Mouse (Mus musculus): ENCODE results near the gene Syt2. TPM values are rescaled to one million over a fixed set of nuclear protein-coding genes. Genes with fewer than 3 reads are reported as not detected.

Gene Syt2
- polyA plus RNA-seq, 1 experiment, result 0.01 TPM

- H3K36me3 ChIP-seq (ENCODE audit: control insufficient read depth), result peaks cover 26% of the 10 kb centered on the region
- H3K4me3 ChIP-seq (replicated peaks), result no peak overlapping the region
- TF ChIP-seq TAL1 (IDR thresholded peaks at IDR 0.05; ENCODE audit: low read length) (no peak), GATA1 (IDR thresholded peaks at IDR 0.05; ENCODE audit: low read length) (no peak)
- H3K9me3 ChIP-seq (ENCODE audit: control insufficient read depth, low read length), result no peaks in the 10 kb centered on the region
- H3K27me3 ChIP-seq (ENCODE audit: control insufficient read depth), result no peaks in the 10 kb centered on the region
- peaks cover 16% of the 10 kb centered on the region for H3K4me1 ChIP-seq (ENCODE audit: control insufficient read depth)
Measured at GRCm38 (mm10) chr1:134617656-134618055, 28.8 kb upstream of the Syt2 start.

- Histone ChIP-seq H3K4me3 (replicated peaks) (no peak overlapping the region), H3K36me3 (ENCODE audit: control insufficient read depth) (peaks cover 38% of the 10 kb centered on the region), H3K27me3 (ENCODE audit: control insufficient read depth) (no peaks in the 10 kb centered on the region), H3K9me3 (ENCODE audit: control insufficient read depth, low read length) (no peaks in the 10 kb centered on the region), H3K4me1 (ENCODE audit: control insufficient read depth) (peaks cover 2% of the 10 kb centered on the region)
- TF ChIP-seq TAL1 (IDR thresholded peaks at IDR 0.05; ENCODE audit: low read length), result no peak
- no peak for TF ChIP-seq GATA1 (IDR thresholded peaks at IDR 0.05; ENCODE audit: low read length)
Measured at GRCm38 (mm10) chr1:134625325-134625724, 21.2 kb upstream of the Syt2 start.

GRCm38 (mm10) chr1:134629455-134629854 lies 17.0 kb upstream of the Syt2 start:
- TF ChIP-seq GATA1 (IDR thresholded peaks at IDR 0.05; ENCODE audit: low read length) (no peak), TAL1 (IDR thresholded peaks at IDR 0.05; ENCODE audit: low read length) (no peak)
- peaks cover 2% of the 10 kb centered on the region for H3K4me1 ChIP-seq (ENCODE audit: control insufficient read depth)
- H3K27me3 ChIP-seq (ENCODE audit: control insufficient read depth), result no peaks in the 10 kb centered on the region
- H3K36me3 ChIP-seq (ENCODE audit: control insufficient read depth), result peaks cover 39% of the 10 kb centered on the region
- H3K9me3 ChIP-seq (ENCODE audit: control insufficient read depth, low read length), result no peaks in the 10 kb centered on the region
- no peak overlapping the region for H3K4me3 ChIP-seq (replicated peaks)

- Histone ChIP-seq H3K4me3 (replicated peaks) (no peak overlapping the region), H3K36me3 (ENCODE audit: control insufficient read depth) (peaks cover 18% of the 10 kb centered on the region), H3K4me1 (ENCODE audit: control insufficient read depth) (peaks cover 2% of the 10 kb centered on the region), H3K27me3 (ENCODE audit: control insufficient read depth) (no peaks in the 10 kb centered on the region; the same call in 1 of the 2 replicates), H3K9me3 (ENCODE audit: control insufficient read depth, low read length) (no peaks in the 10 kb centered on the region)
- no peak for TF ChIP-seq GATA1 (IDR thresholded peaks at IDR 0.05; ENCODE audit: low read length)
- TF ChIP-seq TAL1 (IDR thresholded peaks at IDR 0.05; ENCODE audit: low read length), result no peak
Measured at GRCm38 (mm10) chr1:134634296-134634695, 12.2 kb upstream of the Syt2 start.

- no peak overlapping the region for H3K4me3 ChIP-seq (replicated peaks)
- TF ChIP-seq TAL1 (IDR thresholded peaks at IDR 0.05; ENCODE audit: low read length) (no peak), GATA1 (IDR thresholded peaks at IDR 0.05; ENCODE audit: low read length) (no peak)
- H3K27me3 ChIP-seq (ENCODE audit: control insufficient read depth), result peaks cover 2% of the 10 kb centered on the region; the same call in 1 of the 2 replicates
- H3K9me3 ChIP-seq (ENCODE audit: control insufficient read depth, low read length), result no peaks in the 10 kb centered on the region
- H3K36me3 ChIP-seq (ENCODE audit: control insufficient read depth), result peaks cover 2% of the 10 kb centered on the region; the same call in 1 of the 2 replicates
- H3K4me1 ChIP-seq (ENCODE audit: control insufficient read depth), result no peaks in the 10 kb centered on the region
Measured at GRCm38 (mm10) chr1:134636245-134636644, 10.2 kb upstream of the Syt2 start.

GRCm38 (mm10) chr1:134636684-134637083 lies 9.8 kb upstream of the Syt2 start:
- TF ChIP-seq GATA1 (IDR thresholded peaks at IDR 0.05; ENCODE audit: low read length) (no peak), TAL1 (IDR thresholded peaks at IDR 0.05; ENCODE audit: low read length) (no peak)
- no peaks in the 10 kb centered on the region for H3K9me3 ChIP-seq (ENCODE audit: control insufficient read depth, low read length)
- no peaks in the 10 kb centered on the region for H3K4me1 ChIP-seq (ENCODE audit: control insufficient read depth)
- H3K27me3 ChIP-seq (ENCODE audit: control insufficient read depth), result peaks cover 4% of the 10 kb centered on the region
- no peak overlapping the region for H3K4me3 ChIP-seq (replicated peaks)
- H3K36me3 ChIP-seq (ENCODE audit: control insufficient read depth), result peaks cover 2% of the 10 kb centered on the region; the same call in 1 of the 2 replicates

GRCm38 (mm10) chr1:134638041-134638440 lies 8.4 kb upstream of the Syt2 start:
- no peaks in the 10 kb centered on the region for H3K4me1 ChIP-seq (ENCODE audit: control insufficient read depth)
- H3K9me3 ChIP-seq (ENCODE audit: control insufficient read depth, low read length), result no peaks in the 10 kb centered on the region
- no peaks in the 10 kb centered on the region; the same call in 1 of the 2 replicates for H3K36me3 ChIP-seq (ENCODE audit: control insufficient read depth)
- no peak for TF ChIP-seq GATA1 (IDR thresholded peaks at IDR 0.05; ENCODE audit: low read length)
- TF ChIP-seq TAL1 (IDR thresholded peaks at IDR 0.05; ENCODE audit: low read length), result no peak
- H3K27me3 ChIP-seq (ENCODE audit: control insufficient read depth), result peaks cover 18% of the 10 kb centered on the region
- no peak overlapping the region for H3K4me3 ChIP-seq (replicated peaks)

- no peak for TF ChIP-seq TAL1 (IDR thresholded peaks at IDR 0.05; ENCODE audit: low read length)
- no peak for TF ChIP-seq GATA1 (IDR thresholded peaks at IDR 0.05; ENCODE audit: low read length)
- H3K9me3 ChIP-seq (ENCODE audit: control insufficient read depth, low read length), result no peaks in the 10 kb centered on the region
- H3K4me3 ChIP-seq (replicated peaks), result no peak overlapping the region
- H3K4me1 ChIP-seq (ENCODE audit: control insufficient read depth), result no peaks in the 10 kb centered on the region
- H3K36me3 ChIP-seq (ENCODE audit: control insufficient read depth), result no peaks in the 10 kb centered on the region
- peaks cover 22% of the 10 kb centered on the region for H3K27me3 ChIP-seq (ENCODE audit: control insufficient read depth)
Measured at GRCm38 (mm10) chr1:134638522-134638921, 8.0 kb upstream of the Syt2 start.

- Histone ChIP-seq H3K4me3 (replicated peaks) (no peak overlapping the region), H3K9me3 (ENCODE audit: control insufficient read depth, low read length) (no peaks in the 10 kb centered on the region), H3K27me3 (ENCODE audit: control insufficient read depth) (peaks cover 31% of the 10 kb centered on the region), H3K36me3 (ENCODE audit: control insufficient read depth) (no peaks in the 10 kb centered on the region), H3K4me1 (ENCODE audit: control insufficient read depth) (no peaks in the 10 kb centered on the region)
- no peak for TF ChIP-seq TAL1 (IDR thresholded peaks at IDR 0.05; ENCODE audit: low read length)
Measured at GRCm38 (mm10) chr1:134639460-134639859, 7.0 kb upstream of the Syt2 start.

GRCm38 (mm10) chr1:134641507-134641906 lies 5.0 kb upstream of the Syt2 start:
- H3K4me1 ChIP-seq (ENCODE audit: control insufficient read depth), result peaks cover 4% of the 10 kb centered on the region
- no peaks in the 10 kb centered on the region for H3K36me3 ChIP-seq (ENCODE audit: control insufficient read depth)
- H3K9me3 ChIP-seq (ENCODE audit: control insufficient read depth, low read length), result peaks cover 4% of the 10 kb centered on the region; the same call in 1 of the 2 replicates
- H3K27me3 ChIP-seq (ENCODE audit: control insufficient read depth), result peaks cover 52% of the 10 kb centered on the region
- no peak overlapping the region for H3K4me3 ChIP-seq (replicated peaks)
- no peak for TF ChIP-seq GATA1 (IDR thresholded peaks at IDR 0.05; ENCODE audit: low read length)
- TF ChIP-seq TAL1 (IDR thresholded peaks at IDR 0.05; ENCODE audit: low read length), result no peak

All from erythroblast, embryonic 14.5 days (primary cell).